Mouse (Mus musculus): ENCODE measurements around the gene Jsrp1. TPM values are rescaled to one million over a fixed set of nuclear protein-coding genes. Genes with fewer than 3 reads are reported as not detected.

Jsrp1 gene
- polyA plus RNA-seq, 1 experiment, result 0.63 TPM

DNA sequence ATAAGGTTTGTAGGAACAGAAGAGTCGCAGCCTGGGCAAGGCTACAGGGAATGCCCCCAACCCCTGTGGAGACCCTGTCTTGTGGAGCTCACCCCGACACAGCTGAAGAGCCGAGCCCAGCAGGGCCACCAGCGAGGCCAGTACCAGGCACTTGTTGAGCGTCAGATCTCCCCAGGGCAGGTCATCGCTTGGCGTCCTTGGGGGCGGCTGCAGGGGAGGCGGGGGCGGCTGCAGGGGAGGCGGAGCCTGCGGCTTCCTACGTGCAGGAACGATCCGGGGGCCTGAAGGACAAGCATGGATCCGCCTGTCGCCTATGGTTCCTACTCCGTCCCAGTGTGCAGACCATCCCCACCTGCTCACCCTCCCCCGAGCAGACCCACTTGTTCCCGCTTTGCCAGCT, 3.2 kb downstream of the Jsrp1 start:
- no peak for DNase-seq (ENCODE audit: low read depth)

DNA sequence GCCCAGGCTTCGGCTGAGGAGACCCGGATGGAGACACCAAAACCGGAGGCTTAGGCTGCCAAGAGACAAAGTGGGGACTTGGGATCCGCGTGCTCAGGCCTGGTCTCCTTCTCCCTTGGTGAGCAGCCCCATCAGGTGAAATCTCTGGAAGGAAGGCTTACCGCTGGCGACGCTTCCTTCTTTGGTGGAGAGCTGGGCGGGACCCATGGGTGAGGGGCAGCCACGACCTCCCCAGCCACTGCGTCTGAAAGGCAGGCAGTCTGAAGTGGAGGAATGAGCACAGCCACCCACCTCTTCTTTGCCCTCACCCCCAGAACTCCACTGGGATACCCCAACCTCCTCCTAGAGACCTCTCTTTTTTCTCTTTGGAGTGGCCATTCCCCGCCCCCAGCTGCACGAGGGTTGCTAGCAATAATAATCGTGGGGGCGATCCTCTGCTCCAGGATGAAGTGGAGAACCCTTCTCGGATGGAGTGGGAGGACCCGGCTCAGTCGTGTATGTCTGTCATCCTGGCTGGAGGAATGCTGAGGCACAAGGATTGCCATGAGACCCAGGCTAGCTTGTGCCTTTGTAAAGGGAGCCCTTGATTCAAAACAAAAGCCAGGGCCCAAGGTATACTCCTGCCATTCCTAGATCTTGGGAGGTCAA, 4.2 kb downstream of the Jsrp1 start:
- DNase-seq (ENCODE audit: low read depth), result no peak

DNA sequence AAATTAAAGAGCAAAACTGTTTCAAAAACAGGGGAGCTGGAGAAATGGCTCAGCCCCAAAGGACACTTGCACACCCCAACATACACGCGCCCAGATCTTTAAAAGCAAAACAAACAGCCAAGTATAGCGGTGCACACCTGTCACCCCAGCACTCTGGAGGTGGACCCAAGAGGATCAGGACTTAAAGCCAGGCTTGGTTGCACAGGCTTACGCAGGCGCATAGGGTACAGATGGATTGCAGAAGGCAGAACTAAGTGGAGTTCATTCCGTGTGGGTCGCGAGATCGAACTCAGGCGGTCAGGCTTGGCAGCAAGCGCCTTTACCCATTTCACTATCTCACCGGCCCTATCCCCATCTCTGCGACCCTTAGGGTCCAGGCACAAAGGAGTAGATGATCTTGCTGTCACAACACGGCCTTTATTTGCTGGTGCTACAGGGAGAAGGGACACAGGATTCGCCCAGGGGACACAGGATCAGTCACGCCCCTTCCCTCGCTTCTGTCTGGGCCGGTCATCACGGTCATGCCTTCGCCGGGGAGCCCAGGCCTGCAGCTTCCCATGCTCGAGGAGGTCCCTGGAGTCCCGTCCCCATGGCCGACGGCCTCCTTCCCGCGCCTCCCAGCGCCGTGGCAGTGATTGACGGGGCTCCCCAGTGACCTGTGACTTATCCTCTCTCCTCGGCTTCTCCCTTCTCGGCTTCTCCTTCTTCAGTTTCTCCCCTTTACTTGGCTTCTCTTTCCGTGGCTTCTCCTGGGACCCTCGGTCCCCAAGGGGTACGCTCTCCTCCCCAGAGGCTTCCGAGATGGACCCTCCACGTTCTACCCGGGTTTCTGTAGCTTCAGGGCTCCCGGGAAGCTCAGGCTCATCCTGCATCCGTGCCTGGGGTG, 5.0 kb downstream of the Jsrp1 start:
- DNase-seq (ENCODE audit: low read depth), result no peak

DNA sequence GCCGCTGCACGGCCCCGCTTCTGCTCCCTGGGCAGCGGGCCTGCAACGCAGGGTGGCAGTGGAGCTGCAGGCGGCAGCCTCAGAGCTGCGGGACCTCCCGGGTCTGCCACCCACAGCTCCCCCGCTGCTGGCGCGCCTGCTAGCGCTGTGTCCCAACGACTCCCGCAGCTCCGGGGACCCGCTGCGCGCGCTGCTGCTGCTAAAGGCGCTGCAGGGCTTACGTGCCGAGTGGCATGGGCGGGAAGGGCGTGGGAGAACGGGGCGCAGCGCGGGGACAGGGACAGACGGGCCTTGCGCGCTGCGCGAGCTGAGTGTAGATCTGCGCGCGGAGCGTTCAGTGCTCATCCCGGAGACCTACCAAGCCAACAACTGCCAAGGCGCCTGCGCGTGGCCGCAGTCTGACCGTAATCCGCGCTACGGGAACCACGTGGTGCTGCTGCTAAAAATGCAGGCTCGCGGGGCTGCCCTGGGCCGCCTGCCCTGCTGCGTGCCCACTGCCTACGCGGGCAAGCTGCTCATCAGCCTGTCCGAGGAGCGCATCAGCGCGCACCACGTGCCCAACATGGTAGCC, 6.2 kb downstream of the Jsrp1 start:
- DNase-seq (ENCODE audit: low read depth), result no peak

DNA sequence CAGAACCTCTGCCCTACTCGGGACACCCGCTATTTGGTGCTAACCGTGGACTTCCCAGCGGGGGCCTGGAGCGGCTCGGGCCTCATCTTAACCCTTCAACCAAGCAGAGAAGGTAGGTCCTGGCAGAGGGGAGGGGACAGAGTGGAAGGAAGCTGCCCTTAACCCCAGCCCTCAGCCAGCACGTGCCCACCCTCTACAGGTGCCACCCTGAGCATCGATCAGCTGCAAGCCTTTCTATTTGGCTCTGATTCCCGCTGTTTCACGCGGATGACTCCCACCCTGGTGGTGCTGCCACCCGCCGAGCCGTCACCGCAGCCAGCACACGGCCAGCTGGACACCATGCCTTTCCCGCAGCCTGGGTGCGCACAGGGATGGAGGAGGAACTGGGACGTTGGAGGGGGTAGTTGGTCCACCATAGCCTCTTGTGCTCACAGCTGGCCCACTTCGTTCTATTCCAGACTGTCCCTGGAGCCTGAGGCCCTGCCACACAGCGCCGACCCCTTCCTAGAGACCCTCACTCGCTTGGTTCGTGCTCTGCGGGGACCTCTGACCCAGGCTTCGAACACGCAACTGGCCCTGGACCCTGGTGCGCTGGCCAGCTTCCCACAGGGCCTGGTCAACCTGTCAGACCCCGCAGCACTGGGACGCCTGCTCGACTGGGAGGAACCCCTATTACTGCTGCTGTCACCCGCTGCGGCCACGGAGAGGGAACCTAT, 6.8 kb downstream of the Jsrp1 start:
- DNase-seq (ENCODE audit: low read depth), result no peak

DNA sequence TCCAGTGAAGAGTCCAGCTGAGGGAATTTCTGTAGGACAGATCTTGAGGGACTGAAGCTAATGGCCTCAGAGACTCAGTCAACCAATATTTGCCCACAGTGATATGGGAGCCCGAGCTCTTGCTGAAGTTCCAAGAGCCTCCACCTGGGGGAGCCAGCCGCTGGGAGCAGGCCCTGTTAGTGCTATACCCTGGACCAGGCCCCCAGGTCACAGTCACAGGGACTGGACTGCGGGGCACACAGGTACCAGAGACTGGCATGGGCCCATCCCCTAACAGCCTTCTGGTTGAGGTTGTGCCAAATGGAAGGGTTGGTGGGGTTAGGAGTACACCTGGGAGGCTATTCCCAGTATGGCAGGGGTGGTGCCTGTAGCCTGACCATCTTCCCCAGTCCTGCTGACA, 7.4 kb downstream of the Jsrp1 start:
- no peak for DNase-seq (ENCODE audit: low read depth)

DNA sequence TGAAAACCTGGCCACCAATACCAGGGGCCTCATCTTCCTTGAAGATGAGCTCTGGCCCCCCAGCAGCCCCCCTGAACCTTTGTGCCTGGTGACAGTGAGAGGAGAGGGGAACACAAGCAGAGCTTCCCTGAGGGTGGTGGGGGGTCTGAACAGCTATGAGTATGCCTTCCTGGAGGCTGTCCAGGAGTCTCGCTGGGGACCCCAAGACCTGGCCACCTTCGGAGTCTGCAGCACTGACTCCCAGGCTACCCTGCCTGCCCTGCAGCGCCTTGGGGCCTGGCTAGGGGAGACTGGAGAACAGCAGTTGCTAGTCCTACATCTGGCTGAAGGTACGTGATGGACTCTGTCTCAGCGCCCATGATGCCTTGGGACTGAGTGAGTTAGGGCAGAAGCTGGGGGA, 8.0 kb downstream of the Jsrp1 start:
- DNase-seq (ENCODE audit: low read depth), result no peak

DNA sequence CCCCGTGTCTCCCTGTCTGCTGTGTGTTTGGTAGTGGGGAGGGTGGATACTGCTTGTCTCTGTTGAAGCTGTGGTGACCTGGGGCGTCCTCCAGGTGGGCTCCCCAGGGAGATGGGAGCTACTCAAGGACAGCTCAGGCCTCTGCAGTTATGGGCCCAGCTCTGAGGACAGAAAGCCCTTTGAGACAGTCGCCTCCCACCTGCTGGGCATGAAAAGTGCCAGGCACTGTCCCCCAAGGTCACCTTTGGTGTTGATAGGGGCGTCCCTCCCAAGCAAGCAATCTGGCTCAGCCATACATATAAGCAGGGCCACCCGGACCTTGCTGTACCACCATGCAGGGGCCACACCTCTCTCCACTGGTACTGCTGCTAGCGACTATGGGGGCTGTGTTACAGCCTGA, 8.4 kb downstream of the Jsrp1 start, which contains the start of gene Amh:
TSS of gene Amh (plus strand) at position 328 of the 400 bp plus-strand sequence.
- no peak for DNase-seq (ENCODE audit: low read depth)

DNA sequence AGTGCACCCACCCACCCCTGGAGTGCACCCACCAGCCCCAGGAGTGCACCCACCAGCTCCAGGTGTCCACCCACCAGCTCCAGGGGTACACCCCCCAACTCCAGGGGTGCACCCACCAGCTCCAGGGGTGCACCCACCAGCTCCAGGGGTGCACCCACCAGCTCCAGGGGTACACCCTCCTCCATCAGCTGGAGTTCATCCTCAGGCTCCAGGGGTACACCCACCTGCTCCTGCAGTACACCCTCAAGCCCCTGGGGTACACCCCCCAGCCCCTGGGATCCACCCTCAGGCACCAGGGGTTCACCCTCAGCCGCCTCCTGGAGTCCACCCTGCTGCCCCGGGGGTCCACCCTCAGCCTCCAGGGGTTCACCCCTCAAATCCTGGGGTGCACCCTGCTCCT, 9.0 kb downstream of the Jsrp1 start:
- DNase-seq (ENCODE audit: low read depth), result no peak

DNA sequence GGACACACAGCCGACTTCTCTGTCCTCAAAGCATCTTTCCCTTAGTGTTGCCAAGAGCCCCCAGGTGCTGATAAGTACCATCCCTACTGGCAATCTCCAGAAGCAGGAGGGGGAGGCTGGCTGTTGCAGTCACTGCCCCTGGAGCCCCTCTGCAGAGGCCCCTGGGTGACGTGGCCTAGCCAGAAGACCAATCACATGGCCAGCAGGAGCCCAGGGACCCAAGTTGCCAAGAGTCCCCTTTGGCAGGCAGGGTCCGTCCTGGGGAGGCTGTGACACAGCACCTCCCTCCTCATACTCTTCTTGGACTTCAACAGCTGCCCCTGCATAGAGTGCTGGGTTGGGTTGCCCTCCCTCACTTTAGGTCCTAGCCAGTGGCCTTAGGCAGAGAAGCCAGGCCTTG, 10.3 kb downstream of the Jsrp1 start:
- no peak for DNase-seq (ENCODE audit: low read depth)

DNA sequence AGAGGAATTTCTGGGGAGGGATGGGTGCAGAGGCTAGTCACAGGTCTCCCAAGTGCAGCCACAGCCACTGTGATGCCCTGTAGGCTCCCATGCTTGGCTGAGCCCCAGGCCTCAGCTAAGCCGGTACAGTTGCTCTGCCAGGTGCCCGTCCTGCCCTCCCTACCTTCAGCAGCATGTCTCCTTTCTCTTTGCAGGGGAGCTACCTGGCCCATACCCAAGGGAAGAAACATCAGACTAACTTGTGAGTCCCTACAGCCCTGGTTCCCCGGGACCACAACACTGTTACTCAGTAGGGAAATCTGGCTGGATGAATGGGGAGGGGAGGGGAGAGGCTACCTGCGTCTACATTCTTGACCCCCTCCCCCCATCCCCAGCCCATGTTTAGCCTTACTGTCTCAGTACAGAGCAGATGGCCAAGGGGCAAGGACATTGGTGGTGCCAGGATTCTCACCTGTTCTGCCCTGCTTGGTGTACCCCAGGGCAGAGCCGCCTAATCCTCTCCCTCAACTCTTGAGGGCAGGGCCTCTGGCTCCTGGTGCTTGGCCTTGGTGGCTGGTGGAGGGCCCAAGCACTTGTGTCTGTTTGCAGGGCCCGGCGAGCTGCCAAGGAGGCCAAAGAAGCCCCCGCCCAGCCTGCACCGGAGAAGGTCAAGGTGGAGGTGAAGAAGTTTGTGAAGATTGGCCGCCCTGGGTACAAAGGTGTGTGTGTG, 10.9 kb downstream of the Jsrp1 start:
- no peak for DNase-seq (ENCODE audit: low read depth)

DNA sequence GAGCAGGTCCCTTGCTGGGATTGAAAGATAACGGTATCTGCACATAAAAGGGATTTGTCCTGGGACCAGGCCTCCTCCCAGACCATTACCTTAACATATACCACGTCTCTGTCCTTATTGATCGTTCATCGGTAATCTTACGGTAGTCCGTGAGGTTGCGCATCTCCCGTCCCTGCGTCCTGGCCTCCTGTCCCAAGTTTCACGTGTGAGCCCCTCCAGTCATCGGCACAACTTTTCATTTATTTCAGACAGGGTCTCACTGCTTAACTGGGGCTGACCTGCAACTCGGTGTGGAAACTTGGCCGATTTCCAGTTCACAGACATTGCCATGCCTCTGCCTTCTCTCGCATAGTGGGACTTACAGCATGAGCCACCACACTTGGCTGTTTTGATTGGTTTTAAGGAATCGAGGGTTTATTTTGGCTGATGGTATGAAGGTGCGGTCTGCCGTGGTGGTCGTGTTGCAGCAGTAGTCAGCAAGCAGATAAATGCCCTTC, 14.2 kb downstream of the Jsrp1 start:
- DNase-seq (ENCODE audit: low read depth), result no peak

DNA sequence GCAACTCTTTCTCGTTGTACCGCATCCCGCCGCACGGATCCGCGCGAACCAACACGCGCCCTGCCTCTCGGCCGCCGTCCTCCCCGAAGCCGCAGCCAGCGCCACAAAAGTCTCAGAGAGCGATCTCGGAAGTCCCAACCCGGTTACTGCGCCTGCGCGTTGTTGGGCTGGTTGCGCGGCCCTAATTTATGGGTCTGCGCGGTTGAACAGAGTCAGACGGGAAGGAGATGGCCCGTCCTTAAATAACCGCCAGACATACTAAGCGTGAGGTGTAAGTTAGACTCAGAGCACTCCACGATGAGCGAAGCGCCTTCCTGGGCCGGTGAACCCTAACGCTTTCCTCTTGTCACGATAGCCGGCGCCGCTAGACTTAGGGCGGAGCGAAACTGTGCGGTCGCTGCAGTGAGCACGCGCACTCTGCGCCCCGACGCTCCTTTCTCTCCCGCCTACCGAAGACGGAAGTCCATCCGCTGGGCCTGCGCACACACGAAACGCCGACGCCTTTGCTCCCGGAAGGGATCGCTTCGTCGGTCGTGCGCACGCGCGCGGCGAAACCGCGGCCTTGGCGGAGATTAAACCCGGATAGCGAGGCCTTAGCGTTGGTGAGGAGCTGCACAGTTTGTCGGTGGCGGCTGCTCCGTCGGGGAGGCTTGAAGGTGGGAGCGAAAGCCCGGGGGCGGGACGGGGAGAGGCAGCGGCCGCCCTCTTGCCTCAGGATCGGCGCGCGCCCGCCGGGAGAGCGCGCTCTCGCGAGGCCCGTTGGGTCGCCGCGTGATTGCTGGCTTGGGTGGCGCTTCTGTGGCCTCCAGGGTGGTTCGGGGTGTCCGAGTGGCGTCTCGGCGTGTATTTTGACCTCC, 14.9 kb downstream of the Jsrp1 start, which contains the start of the genes Sf3a2 and Plekhj1:
TSS of gene Sf3a2 (plus strand) at position 49 of the 857 bp plus-strand sequence.
TSS of gene Plekhj1 (minus strand) at position 477 of the 857 bp plus-strand sequence.
- no peak for DNase-seq (ENCODE audit: low read depth)

DNA sequence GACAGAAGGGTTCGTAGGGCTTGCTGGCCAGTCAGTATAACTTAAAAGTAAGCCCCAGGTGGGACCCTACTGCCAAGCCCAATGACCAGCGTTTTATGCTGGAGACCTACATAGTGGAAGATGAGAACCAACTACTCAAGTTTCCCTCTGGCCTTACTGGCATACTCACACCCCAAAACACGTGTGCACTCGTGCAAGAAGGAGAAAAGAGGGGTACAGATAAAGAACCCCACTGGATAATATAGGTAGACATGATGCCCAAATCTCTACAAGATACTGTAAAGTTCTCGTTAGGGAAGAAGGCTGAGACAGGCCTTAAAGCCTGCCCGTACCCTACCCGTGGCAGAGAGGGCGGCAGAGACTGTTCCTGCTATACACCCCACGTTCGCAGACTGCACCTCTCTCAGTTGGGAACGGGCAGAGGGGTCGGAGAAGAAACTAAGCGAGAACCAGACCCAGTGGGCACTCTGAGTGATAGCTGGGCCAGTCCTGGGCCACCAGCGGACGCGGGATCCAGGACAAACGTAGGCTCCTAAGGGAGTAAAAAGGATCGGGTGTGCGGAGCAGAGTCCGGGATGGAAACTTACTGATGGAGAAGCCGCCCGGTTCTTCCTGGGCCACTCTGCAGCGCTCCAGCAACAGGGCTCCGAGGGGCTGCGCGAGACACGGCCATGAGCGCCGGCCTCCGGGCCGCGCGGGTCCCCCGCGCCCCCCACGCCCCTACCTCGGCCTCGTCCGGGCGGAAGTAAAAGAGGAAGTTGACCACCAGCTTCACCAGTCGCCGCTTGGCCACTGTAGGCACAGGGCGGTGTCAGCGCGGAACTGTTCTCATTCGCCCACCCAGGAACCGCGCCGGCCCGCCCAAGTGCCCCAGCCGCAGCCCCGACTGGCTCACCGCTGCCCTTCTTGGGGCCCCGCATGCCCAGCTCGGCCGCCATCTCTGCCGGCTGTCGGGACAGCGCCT, 15.8 kb downstream of the Jsrp1 start:
- DNase-seq (ENCODE audit: low read depth), result no peak

DNA sequence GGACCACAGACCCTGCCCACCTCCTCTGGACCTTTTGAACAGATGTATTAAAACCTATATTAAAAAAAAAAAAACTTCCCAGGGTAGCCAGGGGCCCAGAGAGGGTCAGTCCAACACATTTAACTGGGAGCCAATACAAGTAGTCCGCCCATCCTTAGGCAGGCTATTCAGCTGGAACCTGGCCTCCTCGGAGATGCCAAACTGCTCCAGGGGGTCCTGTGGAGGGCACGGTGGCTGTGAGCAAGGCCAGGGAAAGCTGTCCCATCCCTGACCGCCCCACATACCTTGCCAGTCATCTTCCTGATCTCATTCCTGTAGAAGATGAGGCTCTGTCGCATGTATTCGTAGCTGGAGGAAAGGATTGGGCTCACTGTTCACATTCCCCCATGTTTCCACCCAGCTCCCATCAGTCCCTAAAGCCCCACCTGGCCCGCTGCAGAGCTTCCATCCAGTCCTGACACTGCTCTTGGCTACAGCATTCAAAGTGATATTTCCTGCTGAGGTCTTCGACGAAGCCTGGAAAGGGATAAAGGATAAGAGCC, 16.9 kb downstream of the Jsrp1 start:
- no peak for DNase-seq (ENCODE audit: low read depth)

DNA sequence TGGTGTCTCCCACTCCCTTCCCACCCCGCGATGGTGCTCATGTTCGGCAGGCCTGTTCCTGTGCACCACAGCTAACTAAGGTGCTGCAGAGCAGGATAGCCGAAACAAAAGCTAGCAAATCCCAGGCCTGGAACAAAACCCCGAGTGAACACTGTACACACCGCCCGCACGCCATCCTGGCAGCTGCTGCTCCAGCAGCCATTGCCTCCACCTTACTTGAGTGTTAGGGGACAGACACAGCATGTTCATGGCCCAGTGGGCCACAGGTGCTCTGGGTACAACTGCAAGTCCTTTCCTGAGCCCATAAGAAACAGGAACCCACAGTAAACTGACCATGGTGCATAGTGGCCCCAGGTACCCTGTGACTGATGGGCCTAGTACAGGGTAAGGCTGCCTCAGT, 18.5 kb downstream of the Jsrp1 start:
- DNase-seq (ENCODE audit: low read depth), result no peak

DNA sequence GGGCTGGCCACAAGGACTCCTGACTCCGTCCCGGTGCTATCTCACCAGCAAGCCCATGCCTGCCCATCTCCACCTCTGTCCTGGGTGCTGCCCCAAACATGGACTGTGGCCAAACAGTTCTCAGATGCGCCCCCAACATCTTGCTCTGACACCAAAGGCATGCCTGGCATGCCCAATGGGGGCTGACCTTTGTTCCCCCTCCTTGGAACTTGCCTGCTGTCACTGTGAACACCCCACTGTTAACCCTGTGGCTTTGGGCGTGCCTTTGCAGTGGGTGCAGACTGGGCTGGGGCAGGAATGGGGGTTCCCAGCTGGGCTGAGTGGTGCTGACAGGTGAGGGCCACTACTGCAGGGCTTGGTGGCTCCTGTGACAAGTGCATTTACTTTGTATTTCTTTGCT, 19.5 kb downstream of the Jsrp1 start:
- DNase-seq (ENCODE audit: low read depth), result no peak

DNA sequence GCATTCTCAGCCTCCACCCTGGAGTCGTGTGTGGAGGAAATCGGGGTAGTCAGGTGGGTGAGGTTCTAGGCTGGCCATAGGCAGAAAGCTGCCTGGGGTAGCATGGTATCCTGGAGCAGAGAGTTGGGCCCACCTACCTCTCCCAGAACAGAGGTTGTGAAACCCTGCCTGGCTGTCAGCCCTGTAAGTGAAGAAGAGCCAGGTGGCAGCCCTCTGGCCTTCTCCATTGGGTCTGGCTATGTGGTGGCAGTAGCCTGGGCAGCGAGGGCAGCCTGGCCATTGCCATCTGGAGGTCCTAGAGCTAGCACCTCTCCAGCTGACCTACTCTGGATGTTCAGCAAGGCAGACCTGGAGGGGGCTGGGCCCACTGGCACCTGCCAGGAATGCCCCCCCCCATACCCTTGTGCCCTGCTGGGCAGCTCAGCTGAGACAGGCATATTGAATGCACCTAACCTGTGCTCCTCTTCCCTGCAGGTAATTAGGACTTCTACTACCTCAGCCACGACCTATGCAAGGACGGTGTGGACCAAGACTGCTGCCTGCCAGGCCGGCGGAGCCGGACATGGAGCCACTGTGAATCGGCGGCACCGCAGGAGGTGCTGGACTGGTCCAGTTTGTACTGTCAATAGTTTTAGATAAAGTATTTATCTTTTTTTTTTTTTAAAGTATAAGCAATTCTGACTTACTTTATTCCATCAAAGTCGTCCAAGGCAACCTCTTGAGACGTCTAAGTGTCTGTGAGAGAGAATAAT, 20.1 kb downstream of the Jsrp1 start:
- no peak for DNase-seq (ENCODE audit: low read depth)
